ENCODE assay signal across 16 mouse cellular contexts in the genomic region with DNA sequence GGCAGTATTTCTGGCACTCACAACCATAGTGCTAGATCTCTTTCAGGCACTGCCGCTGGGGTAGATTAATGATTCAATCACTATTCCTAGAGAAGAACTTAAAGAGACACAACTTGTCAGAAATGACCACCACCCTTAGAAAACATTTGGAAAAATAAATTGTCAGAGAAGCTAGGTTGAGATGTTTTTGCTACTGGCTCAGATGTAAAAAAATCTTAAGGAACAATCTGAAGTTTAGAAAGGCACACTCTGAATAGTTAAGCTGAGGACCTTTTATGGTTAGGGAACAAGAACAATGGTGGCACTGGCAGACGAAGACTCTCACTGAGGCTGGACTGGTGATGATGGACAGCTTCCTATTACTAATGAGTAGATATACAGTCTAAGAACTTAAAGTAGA.
"Had no signal": no experiment of that assay in that cellular context is flagged by ENCODE, and none has a peak within 500 bp of the region (broad histone marks: within the 10 kb centered on the region; RNA-seq: fewer than 3 reads in every experiment).

No protein-coding gene starts in this region.

- H3K27ac ChIP-seq: neural tube, embryonic 13.5 days; neural tube, embryonic 15.5 days; stomach, embryonic 15.5 days; stomach, postnatal 0 days had no signal

- H3K4me3 ChIP-seq: neural tube, embryonic 13.5 days; neural tube, embryonic 15.5 days; stomach, embryonic 15.5 days had no signal

- DNase-seq: retina, postnatal 1 day; right cerebral cortex, adult 18-20 months; right cerebral cortex, postnatal 14 days; right cerebral cortex, postnatal 25 days; right cerebral cortex, postnatal 4 days; spleen, adult 18-20 months; thymus, adult 18-20 months; thymus, adult 2 months; thymus, postnatal 14 days; thymus, postnatal 25 days; thymus, postnatal 36 days; thymus, postnatal 4 days had no signal

- H3K27me3 ChIP-seq: neural tube, embryonic 13.5 days; neural tube, embryonic 15.5 days; stomach, embryonic 15.5 days had no signal

- H3K4me2 ChIP-seq: neural tube, embryonic 13.5 days; neural tube, embryonic 15.5 days; stomach, embryonic 15.5 days had no signal

- H3K9me3 ChIP-seq: neural tube, embryonic 13.5 days; neural tube, embryonic 15.5 days; stomach, embryonic 15.5 days had no signal

- H3K4me1 ChIP-seq: neural tube, embryonic 13.5 days; neural tube, embryonic 15.5 days; stomach, embryonic 15.5 days had no signal

- H3K9ac ChIP-seq: neural tube, embryonic 13.5 days; neural tube, embryonic 15.5 days; stomach, embryonic 15.5 days had no signal
